Mouse (Mus musculus): ENCODE measurements around the gene Agl. TPM values are rescaled to one million over a fixed set of nuclear protein-coding genes. Genes with fewer than 3 reads are reported as not detected.
A peak's percentile ranks its signal among the peaks of the same experiment; 100 is the strongest.
"Not testable (repeated sequence)": the region's sequence is repeated elsewhere in the genome, so short reads cannot be mapped to it uniquely, and the experiment has no call there.

The Agl gene
- total RNA-seq, 1 experiment from 2014 or later: 46.4 TPM

- no peak for DNase-seq
Measured at GRCm38 (mm10) chr3:116816674-116817215, 8.8 kb upstream of the Agl start.

GRCm38 (mm10) chr3:116815916-116816315 is 8.0 kb upstream of the Agl start:
- DNase-seq: no peak

GRCm38 (mm10) chr3:116815305-116815797 is 7.4 kb upstream of the Agl start:
- no peak for DNase-seq

GRCm38 (mm10) chr3:116812946-116813345 is 5.0 kb upstream of the Agl start:
- no peak for DNase-seq

- not testable (repeated sequence) for DNase-seq
Measured at GRCm38 (mm10) chr3:116810351-116810750, 2.4 kb upstream of the Agl start.

GRCm38 (mm10) chr3:116809221-116809620 is 1.3 kb upstream of the Agl start:
- no peak for DNase-seq

- DNase-seq: no peak
Measured at GRCm38 (mm10) chr3:116808507-116809217, 696 bp upstream of the Agl start.

GRCm38 (mm10) chr3:116805866-116806265 is 2.1 kb downstream of the Agl start:
- peak; percentile 4 for DNase-seq

GRCm38 (mm10) chr3:116804746-116805285 is 3.1 kb downstream of the Agl start:
- DNase-seq: no peak

GRCm38 (mm10) chr3:116801755-116802154 is 6.2 kb downstream of the Agl start:
- DNase-seq: no peak

- no peak for DNase-seq
Measured at GRCm38 (mm10) chr3:116798821-116799510, 9.0 kb downstream of the Agl start.

- DNase-seq: no peak
Measured at GRCm38 (mm10) chr3:116788851-116789250, 19.1 kb downstream of the Agl start.

GRCm38 (mm10) chr3:116786543-116786942 is 21.4 kb downstream of the Agl start:
- no peak for DNase-seq

- DNase-seq: no peak
Measured at GRCm38 (mm10) chr3:116785820-116786219, 22.1 kb downstream of the Agl start.

- no peak for DNase-seq
Measured at GRCm38 (mm10) chr3:116784811-116785210, 23.2 kb downstream of the Agl start.

GRCm38 (mm10) chr3:116784290-116784689 is 23.7 kb downstream of the Agl start:
- no peak for DNase-seq

GRCm38 (mm10) chr3:116776961-116777360 is 31.0 kb downstream of the Agl start:
- DNase-seq: no peak

- DNase-seq: no peak
Measured at GRCm38 (mm10) chr3:116773836-116774235, 34.1 kb downstream of the Agl start.

GRCm38 (mm10) chr3:116771597-116771996 is 36.4 kb downstream of the Agl start:
- DNase-seq: no peak

- peak; percentile 21 for DNase-seq
Measured at GRCm38 (mm10) chr3:116766963-116767362, 41.0 kb downstream of the Agl start.

GRCm38 (mm10) chr3:116752818-116753217 is 55.1 kb downstream of the Agl start:
- DNase-seq: no peak

- peak; percentile 59 for DNase-seq
Measured at GRCm38 (mm10) chr3:116751191-116751860, 56.6 kb downstream of the Agl start.

Data from adrenal gland, postnatal 14 days (tissue).